Mouse (Mus musculus) T-helper 2 cell (primary cell): Measurements from ENCODE around the gene Rasl10b.

Experiments used
- in situ Hi-C: fragments of 300-600 bp; cut with MboI, MseI; formaldehyde crosslinking; loops from one replicate; pipeline ENCODE4 v1.15.1; 2025; ENCODE audit warnings: high pct_unique_total_duplicates

Rasl10b gene

DNA sequence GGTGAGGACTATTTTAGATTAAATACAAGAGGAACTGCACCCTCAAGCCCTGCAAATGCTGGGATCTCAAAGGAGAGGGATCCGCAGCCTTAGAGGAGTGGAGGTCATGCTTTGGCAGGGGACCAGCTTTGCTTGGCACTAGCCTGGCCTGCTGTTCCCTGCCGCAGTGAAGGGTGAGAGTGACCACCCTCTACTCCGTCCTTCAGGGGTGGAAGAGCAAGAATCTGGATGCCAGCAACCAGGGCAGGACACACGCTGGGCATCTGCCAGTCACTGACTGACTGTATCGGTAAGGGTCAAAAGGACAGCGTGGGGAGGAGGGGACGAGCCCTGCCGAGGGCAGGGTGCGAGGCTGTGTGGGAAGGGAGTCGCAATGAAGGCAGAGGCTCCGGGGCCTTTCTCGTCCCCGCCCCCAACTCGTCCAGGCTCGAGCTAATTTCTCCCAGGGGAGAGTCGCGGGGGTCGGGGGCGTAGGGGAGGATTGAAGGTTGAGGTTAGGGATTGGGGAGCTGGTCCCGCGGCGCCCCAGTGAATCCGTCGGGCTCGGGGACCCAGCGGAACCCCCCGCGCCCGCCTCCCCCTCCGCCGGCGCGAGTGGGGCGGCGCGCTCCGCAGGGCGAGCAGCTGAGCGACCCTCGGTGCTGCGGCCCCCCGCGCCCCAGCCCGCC, at the start of gene Rasl10b:
Rasl10b (plus strand) TSS at position 51 of the 668 bp plus-strand sequence.
- in situ Hi-C loops = loop anchor here (10.0 kb wide), 1 partner anchor 734 kb away; no protein-coding TSS in a partner anchor

DNA sequence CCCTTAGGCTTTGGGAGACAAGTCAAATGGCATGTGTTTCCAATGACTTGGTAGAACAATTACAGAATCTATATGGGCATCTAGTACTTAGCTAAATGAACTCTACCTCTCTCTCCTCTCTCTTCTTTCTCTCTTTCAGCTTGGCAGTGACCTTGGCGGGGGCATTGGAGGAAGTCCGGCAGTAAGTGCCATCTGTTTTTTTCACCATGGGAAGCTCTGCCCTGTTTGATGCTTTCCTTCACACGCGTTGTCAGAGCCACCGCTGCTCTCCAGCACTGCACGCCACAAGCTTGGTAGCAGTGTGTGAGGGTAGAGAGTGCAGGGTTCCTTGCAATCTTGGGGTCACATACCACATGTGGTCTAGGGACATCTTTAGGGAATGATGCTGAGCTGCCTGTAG, 44.3 kb upstream of the Rasl10b start:
- in situ Hi-C loops = no loop called here

DNA sequence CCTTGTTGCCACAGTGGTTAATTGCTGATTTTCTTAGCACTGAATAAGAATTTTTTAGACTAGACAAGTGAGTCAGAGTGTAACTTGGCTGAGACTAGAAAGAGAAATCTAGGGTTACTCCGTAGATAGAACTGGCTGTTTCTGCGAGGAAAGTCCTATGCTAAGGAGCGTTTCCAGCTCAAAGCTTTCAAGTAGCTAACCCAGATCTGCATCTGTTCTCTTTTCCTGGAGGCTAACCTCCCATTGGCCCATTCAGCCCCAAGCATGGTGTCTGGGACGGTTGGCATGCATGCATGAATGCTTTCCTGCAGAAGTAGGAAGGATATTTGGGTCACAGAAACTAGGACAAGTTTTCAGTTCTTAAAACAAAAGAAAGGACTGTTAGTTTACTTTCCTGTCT, 37.7 kb upstream of the Rasl10b start:
- in situ Hi-C loops = no loop called here

DNA sequence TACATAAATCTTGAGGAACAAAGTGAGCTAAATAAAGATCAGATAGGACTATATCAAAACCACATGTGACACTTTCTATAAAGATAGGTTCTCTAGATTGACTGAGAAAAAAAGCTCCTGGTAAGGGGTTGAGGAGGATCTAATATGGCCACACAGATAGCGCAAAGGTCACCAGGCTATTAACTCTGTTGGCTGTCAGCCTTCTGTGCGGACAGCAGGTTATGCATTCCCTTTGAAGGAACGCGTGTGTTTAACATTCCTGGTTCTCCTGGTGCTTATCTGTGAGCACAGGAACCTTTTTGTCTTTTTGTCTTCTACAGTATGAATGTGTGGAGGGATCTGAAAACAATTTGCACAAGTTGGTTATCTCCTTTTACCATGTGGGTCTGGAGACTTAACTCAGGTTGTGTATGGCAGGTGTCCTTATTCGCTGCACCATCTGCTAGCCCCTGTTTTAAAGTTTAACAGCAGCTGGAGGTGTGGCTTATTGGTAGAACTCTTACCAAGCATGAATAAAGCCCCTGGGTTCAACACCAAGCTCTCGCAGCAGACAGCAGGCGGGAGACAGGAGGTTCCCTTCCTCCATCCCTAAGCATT, 29.1 kb upstream of the Rasl10b start:
- in situ Hi-C loops = no loop called here

DNA sequence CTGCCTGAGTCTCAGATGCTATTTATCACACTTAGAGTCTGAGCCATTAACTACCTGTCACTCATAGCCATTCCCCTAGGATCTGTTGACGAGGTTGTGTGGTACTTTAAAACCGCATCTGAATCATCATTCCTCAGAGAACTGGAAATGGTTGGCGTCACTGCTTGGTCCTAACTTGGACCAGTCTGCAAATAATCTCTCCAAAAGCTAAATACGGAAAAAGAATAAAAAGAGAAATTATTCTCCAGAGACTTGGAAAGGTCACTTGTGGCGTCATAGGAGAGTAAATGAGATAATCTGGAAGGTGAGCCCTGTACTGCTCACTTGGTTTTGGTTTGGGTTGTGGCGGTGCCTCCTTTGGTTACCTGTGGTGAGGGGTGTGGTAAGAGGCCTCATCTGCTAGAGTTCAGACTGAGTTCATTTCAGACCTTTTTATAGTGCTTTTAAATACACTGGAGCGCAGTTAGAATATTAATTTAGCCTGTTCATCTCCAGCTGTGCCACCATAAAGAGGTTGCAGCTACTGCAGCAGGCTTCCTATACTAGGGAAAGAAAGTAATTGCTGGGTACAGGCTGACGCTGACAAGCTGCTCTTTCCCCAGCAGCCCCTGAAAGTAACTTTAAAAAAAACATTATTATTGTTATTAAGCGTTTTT, 25.9 kb upstream of the Rasl10b start:
- in situ Hi-C loops = no loop called here

DNA sequence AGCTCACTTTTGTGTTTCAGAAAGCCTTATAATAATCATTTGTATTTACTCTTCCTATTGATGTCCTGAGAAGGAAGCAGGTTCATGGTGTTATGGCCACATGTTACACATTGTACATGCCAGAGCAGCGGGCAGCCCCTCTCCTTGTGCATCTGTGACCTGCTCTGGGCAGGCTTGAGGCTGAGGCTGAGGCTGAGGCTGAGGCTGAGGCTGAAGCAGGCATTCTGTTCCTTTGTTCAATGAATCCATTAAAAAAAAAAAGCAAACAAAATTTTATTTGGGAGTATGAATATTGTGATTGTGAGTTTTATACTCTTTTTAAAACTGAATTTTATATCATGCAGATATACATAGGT, 25.4 kb upstream of the Rasl10b start:
- in situ Hi-C loops = no loop called here

DNA sequence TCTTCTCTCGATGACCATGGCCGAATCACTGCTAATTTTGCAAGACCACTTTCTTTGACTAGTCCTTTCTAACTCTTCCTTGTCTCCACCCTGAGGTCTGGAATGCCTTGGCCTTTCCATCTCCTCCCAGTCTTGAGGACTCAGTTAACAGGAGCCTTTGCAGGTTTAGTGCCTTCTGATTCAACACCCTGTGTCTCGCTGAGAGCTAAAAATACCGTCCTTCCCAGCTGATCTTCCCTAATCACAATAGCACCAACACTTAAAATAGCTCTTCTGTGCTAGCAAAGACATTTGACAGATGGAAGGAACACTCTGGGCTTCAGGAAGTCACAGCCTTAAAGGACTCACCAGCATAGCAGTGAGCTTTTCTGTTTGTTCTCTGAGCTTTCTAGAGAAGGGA, 15.9 kb upstream of the Rasl10b start:
- in situ Hi-C loops = no loop called here

DNA sequence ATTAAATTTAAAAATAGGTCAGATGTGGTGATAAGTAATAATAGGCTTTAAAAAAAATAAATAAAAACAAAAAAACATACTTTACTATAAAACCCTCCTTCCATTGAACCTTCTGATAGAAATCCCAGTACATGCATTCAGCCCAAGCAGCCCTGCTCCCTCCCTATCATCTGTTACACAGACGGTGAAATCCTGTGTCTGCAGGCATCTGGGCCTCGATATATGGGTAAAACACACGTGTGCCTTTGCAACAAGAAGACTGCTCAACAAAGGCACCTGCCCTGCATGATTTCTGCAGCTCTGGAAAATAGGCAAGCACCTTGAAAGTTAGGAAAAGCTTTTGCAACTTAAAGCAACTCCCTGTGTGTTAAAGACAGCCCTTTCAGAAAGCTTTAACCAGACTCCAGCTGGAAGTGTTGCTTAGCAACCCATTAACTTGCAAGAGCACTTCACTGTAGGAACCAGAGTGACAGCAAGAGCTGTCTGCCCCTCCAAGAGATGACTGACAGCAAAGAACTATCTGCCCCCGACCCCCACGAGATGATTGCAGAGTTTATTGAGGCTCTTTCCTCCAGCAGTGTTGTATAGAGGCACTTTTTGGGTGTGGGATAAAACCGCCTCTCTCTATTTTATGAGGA, 14.0 kb upstream of the Rasl10b start:
- in situ Hi-C loops = no loop called here

DNA sequence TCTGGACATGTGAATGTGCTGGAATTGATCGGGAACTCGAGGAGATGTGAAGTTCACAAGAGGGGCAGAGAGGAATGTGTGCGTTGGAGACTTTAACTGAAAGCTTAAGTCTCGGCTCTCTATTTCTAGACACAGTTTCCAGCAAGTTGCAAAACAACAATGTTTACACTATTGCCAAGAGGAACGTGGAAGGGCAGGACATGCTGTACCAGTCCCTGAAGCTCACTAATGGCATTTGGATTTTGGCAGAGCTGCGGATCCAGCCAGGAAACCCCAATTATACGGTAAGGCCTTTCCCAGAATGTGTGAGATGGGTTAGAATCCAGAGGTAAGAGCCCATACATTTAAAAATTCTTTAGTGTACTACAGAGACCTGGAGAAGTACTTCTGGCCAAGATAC, 11.3 kb upstream of the Rasl10b start:
- in situ Hi-C loops = no loop called here

DNA sequence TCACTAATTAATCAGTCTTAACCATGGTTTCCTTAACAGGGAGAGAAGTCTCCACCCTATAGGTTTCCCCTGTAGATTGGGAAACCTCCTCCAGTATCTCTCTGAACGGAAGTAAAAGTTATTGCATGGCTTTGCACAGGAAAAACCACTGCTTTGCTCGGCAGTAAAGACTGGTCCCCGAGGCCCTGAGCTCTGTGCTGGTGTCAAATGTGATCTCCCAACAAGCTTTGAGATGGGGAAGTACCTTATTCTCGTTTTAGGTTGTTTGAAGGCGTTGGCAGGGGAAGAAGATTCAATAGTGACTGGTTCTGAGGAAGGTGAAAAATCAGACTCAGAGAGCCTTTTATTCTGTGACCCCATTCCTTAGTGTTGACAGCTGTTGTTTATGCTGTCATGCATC, 10.2 kb upstream of the Rasl10b start:
- in situ Hi-C loops = no loop called here

DNA sequence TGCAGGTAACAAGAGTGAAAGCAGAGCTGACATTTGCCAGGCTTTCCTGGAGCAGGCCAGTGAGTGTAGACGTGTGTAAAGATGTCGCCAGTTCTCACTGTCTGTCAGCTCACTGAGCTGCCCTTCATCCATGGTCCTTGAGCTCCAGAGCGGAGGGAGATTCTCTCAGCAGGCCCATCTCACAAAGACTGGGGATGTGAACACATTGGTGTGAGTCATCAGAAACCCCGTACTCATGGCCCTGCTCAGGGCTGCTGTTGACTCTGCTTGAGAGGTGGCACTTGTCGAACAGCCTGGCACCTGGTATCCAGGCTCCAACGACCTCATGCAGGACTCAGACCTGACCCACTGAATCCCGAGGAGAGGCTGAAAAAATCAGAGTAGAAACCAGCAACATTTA, 5.2 kb upstream of the Rasl10b start:
- in situ Hi-C loops = loop anchor here (10.0 kb wide), 1 partner anchor 729 kb away; no protein-coding TSS in a partner anchor

DNA sequence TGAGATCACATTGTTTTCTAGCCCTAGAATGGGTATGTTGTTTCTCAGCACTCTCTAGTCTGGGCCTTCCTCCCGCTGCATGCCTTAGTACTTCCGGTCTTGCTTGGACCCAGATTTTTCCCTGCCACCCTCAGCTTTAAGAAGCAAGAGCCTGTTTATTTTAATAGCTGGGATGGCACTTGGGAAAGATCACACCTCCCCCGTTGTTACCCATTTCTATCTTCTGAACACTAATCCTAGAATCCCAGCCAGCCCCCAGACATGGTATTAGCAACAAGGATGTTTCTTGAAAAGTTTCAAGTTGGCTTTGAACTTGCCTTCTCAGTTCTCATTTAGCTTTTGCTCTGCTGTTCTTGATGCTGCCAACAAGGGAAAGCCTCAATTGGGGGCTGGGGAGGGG, 2.5 kb upstream of the Rasl10b start:
- in situ Hi-C loops = loop anchor here (10.0 kb wide), 1 partner anchor 732 kb away; no protein-coding TSS in a partner anchor

DNA sequence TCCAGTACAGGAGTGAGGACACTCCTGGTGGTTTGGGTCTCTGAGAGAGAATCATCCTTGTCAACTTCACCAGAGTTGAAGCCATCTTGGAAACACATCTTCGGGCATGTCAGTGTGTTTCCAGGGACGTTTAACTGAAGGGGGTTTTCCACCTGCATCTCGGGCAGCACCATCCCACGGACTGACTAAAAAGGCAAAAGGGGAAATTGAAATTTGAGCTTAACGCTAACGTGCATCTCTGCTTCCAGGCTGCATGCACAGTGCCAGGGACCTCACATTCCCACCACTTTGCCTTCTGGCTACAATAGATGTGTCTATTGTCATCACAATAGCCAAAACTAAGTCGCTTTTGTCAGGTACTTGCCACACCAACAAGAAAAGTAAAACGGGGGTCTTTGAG, 695 bp upstream of the Rasl10b start:
- in situ Hi-C loops = loop anchor here (10.0 kb wide), 1 partner anchor 733 kb away; no protein-coding TSS in a partner anchor

DNA sequence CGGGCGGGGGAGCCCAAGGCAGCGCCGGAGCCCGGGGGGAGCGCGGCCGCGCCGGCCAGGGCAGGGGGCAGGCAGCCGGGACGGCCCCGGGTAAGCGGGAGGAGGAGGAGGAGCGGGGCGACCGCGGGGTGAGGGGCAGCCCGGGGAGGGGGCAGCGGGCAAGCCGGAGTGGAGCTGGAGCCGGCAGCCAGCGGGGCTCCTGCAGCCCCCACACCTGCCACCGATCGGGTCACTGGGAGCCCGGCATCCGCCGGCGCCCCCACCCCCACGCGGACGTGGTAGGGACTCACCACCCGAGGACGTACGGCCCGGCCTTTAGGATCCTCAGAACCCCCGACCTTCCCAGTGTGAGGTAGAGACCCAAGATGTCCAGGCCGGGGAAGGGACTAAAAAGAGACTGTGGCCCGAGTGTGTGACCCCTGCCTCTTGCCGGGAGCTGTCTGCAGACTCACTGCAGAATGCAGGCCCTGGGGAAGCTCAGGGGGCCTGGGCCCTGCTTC, 905 bp downstream of the Rasl10b start:
- in situ Hi-C loops = loop anchor here (10.0 kb wide), 1 partner anchor 735 kb away; no protein-coding TSS in a partner anchor

DNA sequence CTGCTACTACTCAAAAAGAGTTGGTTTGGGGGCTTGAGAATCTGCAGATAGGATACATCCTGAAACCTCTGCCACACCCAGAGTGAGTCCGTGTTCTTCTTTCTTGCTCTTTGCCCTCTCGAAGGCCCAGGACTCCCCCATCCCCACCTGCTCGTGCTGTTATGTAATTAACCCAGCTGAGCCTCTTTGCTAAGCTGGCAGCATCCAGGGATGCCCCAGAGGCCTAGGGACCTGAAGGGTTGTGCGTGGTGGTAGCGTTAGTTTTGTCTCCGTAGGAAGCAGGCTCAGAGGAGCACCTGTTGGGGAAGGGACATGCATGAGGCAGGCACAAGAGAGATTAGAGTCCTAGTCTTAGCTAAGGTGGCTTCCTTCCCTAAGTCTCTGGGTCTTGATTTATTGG, 1.6 kb downstream of the Rasl10b start:
- in situ Hi-C loops = no loop called here

DNA sequence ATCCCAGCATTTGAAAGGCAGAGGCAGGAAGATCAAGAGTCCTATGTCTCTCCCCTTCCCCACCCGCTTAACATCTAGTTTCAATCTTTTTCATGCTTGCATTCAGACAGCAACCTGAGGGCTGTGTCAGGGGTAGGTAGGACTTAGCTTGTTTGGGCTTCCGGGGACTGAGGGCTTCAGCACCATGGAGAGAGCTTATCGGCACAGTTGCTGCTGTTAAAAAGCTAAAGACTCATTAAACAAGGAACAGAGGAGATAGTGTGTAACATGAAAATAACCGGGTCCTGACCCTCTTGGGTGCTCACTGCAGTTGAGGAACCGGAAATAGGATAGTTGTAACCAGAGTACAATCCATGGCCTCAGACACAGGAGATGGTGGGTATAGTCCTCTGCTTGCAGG, 8.1 kb downstream of the Rasl10b start:
- in situ Hi-C loops = no loop called here

DNA sequence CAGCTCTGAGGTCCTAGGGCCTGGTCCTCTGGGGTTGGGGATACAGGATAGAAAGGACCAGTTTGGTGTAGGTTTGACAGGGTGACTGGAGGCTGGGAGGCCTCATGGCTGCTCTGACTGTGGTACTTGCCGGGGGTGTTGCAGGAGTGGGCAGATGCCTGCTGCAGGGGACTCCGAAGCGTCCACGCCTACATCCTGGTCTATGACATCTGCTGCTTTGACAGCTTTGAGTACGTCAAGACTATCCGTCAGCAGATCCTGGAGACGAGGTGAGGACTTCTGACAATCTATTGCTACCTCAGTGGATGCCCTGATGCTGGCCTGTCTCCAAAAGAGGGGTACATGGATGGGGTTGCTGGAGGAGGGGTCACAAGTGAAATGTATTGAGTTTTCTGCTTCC, 8.8 kb downstream of the Rasl10b start:
- in situ Hi-C loops = no loop called here

DNA sequence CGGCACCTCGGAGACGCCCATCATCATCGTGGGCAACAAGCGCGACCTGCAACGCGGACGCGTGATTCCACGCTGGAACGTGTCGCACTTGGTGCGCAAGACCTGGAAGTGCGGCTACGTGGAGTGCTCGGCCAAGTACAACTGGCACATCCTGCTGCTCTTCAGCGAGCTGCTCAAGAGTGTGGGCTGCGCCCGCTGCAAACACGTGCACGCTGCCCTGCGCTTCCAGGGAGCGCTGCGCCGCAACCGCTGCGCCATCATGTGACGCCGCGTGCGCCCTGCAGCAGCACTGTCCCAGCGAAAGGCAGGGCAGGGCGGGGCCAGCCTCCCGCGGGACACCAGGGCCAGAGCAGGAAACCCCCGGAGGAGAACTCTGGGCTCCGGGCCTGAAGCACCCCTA, 9.6 kb downstream of the Rasl10b start:
- in situ Hi-C loops = no loop called here

DNA sequence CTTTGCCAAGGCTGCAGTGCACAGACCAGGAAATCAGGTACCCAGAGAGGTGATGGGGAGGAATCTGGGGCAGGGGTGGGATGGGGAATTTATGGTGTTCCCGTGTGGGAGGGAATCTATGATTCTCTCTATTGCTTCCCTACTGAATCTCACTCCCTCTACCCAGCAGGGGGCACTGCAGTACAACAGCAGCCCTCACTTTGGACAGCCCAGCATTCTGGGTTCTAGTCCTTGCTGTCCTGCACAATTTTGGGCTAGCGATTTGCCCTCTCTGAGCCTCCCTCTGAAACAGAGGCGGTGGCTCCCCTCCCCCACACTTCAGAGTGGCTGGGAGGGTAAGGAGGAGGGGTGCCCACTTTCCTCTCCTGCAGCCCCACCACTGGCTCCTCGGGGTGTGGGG, 11.4 kb downstream of the Rasl10b start:
- in situ Hi-C loops = loop anchor here (10.0 kb wide), 2 partner anchors 66 to 96 kb away; no protein-coding TSS in a partner anchor

DNA sequence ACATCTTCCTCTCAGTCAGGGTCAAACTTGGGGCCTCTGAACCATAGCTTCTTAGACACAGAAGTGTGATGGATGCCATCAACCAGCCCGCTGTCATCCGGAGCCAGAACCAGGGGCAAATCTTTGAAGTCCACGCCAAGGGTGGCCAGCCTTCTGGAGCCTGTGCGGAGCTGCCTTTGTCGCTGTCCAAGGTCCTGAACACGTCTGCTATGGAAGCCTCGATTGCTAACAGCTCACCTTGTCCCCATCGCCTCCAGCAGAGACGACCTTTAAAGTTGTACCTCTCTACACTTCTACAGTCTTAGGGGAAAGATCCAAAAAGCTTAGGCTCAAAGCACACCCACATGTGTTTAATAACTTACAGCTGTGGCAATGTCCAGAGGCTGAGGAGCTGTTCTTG, 12.4 kb downstream of the Rasl10b start:
- in situ Hi-C loops = loop anchor here (10.0 kb wide), 2 partner anchors 67 to 97 kb away; no protein-coding TSS in a partner anchor

DNA sequence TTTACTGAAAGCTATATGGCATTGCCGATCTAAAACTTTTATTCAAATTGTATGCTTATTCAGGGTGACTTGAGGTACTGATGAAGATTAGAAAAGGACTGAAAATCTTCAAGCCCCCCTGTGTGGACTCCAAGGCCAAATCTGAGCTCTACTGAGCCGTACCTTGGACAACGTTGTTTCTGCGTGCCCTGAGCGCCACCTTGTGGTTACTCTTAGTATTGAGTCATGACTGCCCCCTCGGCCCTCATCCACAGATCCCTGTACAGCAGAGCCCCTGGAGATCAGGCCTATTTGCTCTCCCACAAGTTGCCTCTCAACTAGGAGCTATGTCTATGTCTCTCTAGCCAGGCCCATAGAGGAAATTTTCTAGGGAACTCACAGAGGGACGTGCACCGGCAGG, 15.7 kb downstream of the Rasl10b start:
- in situ Hi-C loops = loop anchor here (10.0 kb wide), 2 partner anchors 70 to 100 kb away; no protein-coding TSS in a partner anchor

DNA sequence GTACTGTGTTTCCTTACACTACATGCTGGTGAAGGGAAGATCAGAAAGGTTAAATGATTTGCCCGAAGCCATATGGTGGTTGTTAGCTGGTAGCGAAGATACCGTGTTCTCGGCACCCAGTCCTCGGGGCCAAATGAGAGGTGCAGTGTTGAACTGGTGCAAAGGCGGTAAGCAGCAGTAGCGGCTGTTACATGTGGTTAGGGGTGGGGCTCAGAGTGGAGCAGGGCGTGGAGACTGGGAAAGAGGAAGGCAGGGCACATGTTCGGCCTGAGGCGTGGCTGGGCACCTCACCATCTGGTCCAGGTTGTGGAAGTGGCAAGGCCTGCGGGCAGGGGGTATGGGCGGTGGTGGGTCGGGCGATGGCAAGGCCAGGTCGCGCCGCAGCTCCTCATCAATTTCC, 18.0 kb downstream of the Rasl10b start:
- in situ Hi-C loops = loop anchor here (10.0 kb wide), 2 partner anchors 72 to 102 kb away; no protein-coding TSS in a partner anchor
